Mouse (Mus musculus) midbrain, embryonic 13.5 days (tissue): ENCODE measurements around the gene Mum1. TPM values are rescaled to one million over a fixed set of nuclear protein-coding genes. Genes with fewer than 3 reads are reported as not detected.

Experiments
- ATAC-seq: fragments of 200-750 bp; cut with Nextera tagmentation; 2 replicates; pipeline ENCODE4 v1.8.0; 2017; ENCODE audit warnings: mild to moderate bottlenecking, moderate TSS enrichment, moderate library complexity
- H3K27ac ChIP-seq: fragments of 300-500 bp; sonication (generic); 2 replicates; pipeline ENCODE4 v1.5.1; 2015; ENCODE audit warnings: inconsistent platforms, mild to moderate bottlenecking, moderate library complexity
- H3K27me3 ChIP-seq: fragments of 300-500 bp; sonication (generic); 2 replicates; pipeline ENCODE4 v1.6.1; 2015; ENCODE audit warnings: mild to moderate bottlenecking, inconsistent platforms
- H3K36me3 ChIP-seq: fragments of 300-500 bp; sonication (generic); 2 replicates; pipeline ENCODE4 v1.6.1; 2015; ENCODE audit warnings: mild to moderate bottlenecking, inconsistent platforms
- H3K4me1 ChIP-seq: fragments of 300-500 bp; sonication (generic); replicated peaks from 2 replicates; pipeline ENCODE4 v1.6.1; 2015; ENCODE audit warnings: inconsistent platforms
- H3K4me2 ChIP-seq: fragments of 300-500 bp; sonication (generic); replicated peaks from 2 replicates; pipeline ENCODE4 v1.6.1; 2015; ENCODE audit warnings: moderate library complexity, mild to moderate bottlenecking, inconsistent platforms
- H3K4me3 ChIP-seq: fragments of 300-500 bp; sonication (generic); replicated peaks from 2 replicates; pipeline ENCODE4 v1.5.1; 2015; ENCODE audit warnings: mild to moderate bottlenecking, inconsistent platforms
- H3K9ac ChIP-seq: fragments of 300-500 bp; sonication (generic); replicated peaks from 2 replicates; pipeline ENCODE4 v1.6.1; 2015; ENCODE audit warnings: mild to moderate bottlenecking, inconsistent platforms
- H3K9me3 ChIP-seq: fragments of 300-500 bp; sonication (generic); 2 replicates; pipeline ENCODE4 v1.6.1; 2016; ENCODE audit warnings: mild to moderate bottlenecking, inconsistent platforms
- WGBS: fragments of 180-500 bp; shearing (Covaris S2); methylation state at CpG from one replicate; pipeline ENCODE4 v1.1.7; 2015; 5-methylcytosine and 5-hydroxymethylcytosine counted together
- polyA plus RNA-seq: library from polyadenylated mRNA; unstranded; fragments of >200 nt; fragmentation: Nextera tagmentation; extraction: Ambion mirVana; gene quantifications from 2 replicates; pipeline ENCODE4 v1.2.1, GENCODE M21; 2015

The Mum1 gene
- polyA plus RNA-seq, 1 experiment from 2014 or later: 98.4 TPM

GRCm38 (mm10) chr10:80252493-80253274 is 26.4 kb downstream of the Mum1 start:
- no peaks in the 10 kb centered on the region for H3K9me3 ChIP-seq
- 0 out of 2 replicates have a peak overlapping the region, but pooled peaks have one; percentile 39 for H3K9ac ChIP-seq
- no peak for ATAC-seq
- 91% methylated on average over 11 of the region's 11 CpGs for WGBS
- H3K4me3 ChIP-seq: no peak overlapping the region
- H3K4me2 ChIP-seq: no peak overlapping the region
- H3K4me1 ChIP-seq: peaks cover 33% of the 10 kb centered on the region
- H3K36me3 ChIP-seq: peaks cover 44% of the 10 kb centered on the region
- H3K27ac ChIP-seq: no peak overlapping the region
- H3K27me3 ChIP-seq: no peaks in the 10 kb centered on the region

GRCm38 (mm10) chr10:80253551-80253950 is 27.3 kb downstream of the Mum1 start:
- Histone ChIP-seq H3K27me3 (no peaks in the 10 kb centered on the region), H3K36me3 (peaks cover 52% of the 10 kb centered on the region), H3K9ac (no peak overlapping the region), H3K4me3 (no peak overlapping the region), H3K9me3 (no peaks in the 10 kb centered on the region), H3K4me1 (peaks cover 27% of the 10 kb centered on the region), H3K4me2 (no peak overlapping the region), H3K27ac (no peak overlapping the region)
- no peak for ATAC-seq
- WGBS: 90% methylated on average over 6 of the region's 6 CpGs

DNA sequence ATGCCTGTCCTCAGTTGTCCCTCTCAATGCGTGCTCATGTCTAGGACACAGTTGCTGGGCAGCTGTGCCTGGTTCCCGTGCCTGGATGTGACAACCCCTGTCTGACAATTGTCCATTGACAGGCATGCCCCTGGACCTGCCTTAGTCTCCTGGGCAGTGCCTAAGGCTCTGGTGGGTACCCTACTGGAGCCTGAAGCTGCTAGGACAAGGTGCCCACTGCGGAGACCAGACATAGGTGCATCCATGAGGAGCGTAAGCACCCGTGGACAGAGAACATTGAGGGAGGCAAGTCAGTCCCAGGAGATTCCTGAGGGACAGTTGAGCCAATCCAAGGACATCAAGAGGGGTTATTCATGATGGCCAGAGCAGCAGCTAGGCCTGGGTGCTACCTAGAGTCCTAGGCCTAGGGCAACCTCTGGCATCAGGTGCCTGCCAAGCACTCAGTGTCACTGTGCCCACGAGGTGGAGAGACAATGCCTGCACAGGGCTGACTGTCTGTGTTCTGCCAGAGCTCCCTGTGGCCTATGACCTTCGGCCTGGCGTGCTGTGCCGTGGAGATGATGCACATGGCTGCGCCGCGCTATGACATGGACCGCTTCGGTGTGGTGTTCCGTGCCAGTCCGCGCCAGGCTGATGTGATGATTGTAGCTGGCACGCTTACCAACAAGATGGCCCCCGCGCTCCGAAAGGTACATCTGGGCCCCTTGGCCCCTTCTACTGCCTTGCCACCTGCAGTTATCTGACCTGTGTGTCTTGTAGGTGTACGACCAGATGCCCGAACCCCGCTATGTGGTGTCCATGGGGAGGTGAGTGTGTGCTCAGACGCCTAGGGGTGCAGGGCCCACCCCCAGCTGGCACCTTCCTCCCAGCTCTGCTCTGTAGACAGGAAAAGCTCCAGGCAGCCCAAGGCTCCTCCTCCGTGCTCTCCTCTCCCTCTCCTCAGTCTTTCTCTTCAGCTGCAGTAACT is 28.4 kb downstream of the Mum1 start:
- no peaks in the 10 kb centered on the region for H3K27me3 ChIP-seq
- no peak overlapping the region for H3K4me2 ChIP-seq
- peaks cover 61% of the 10 kb centered on the region for H3K36me3 ChIP-seq
- no peak overlapping the region for H3K4me3 ChIP-seq
- H3K9ac ChIP-seq: no peak overlapping the region
- WGBS: 94% methylated on average over 26 of the region's 26 CpGs
- ATAC-seq: no peak
- H3K27ac ChIP-seq: no peak overlapping the region
- peaks cover 37% of the 10 kb centered on the region for H3K4me1 ChIP-seq
- H3K9me3 ChIP-seq: no peaks in the 10 kb centered on the region

- no peaks in the 10 kb centered on the region for H3K27me3 ChIP-seq
- H3K9me3 ChIP-seq: no peaks in the 10 kb centered on the region
- H3K4me2 ChIP-seq: no peak overlapping the region; the same call in 1 of the 2 replicates
- peaks cover 61% of the 10 kb centered on the region for H3K36me3 ChIP-seq
- no peak overlapping the region for H3K4me3 ChIP-seq
- H3K4me1 ChIP-seq: peaks cover 36% of the 10 kb centered on the region
- H3K27ac ChIP-seq: peak overlapping the region; percentile 15; the same call in 1 of the 2 replicates
- peak overlapping the region; percentile 29 for H3K9ac ChIP-seq
- no peak for ATAC-seq
- 81% methylated on average over 5 of the region's 5 CpGs for WGBS
These were observed 29.8 kb downstream of the Mum1 start for GRCm38 (mm10) chr10:80255881-80256535.

- WGBS: 94% methylated on average over 2 of the region's 2 CpGs
- no peak overlapping the region for H3K27ac ChIP-seq
- no peaks in the 10 kb centered on the region for H3K27me3 ChIP-seq
- H3K9ac ChIP-seq: no peak overlapping the region
- H3K36me3 ChIP-seq: peaks cover 61% of the 10 kb centered on the region
- no peak overlapping the region for H3K4me2 ChIP-seq
- ATAC-seq: no peak
- H3K4me1 ChIP-seq: peaks cover 46% of the 10 kb centered on the region
- no peak overlapping the region for H3K4me3 ChIP-seq
- no peaks in the 10 kb centered on the region for H3K9me3 ChIP-seq
These were observed 31.7 kb downstream of the Mum1 start for GRCm38 (mm10) chr10:80257936-80258335.

DNA sequence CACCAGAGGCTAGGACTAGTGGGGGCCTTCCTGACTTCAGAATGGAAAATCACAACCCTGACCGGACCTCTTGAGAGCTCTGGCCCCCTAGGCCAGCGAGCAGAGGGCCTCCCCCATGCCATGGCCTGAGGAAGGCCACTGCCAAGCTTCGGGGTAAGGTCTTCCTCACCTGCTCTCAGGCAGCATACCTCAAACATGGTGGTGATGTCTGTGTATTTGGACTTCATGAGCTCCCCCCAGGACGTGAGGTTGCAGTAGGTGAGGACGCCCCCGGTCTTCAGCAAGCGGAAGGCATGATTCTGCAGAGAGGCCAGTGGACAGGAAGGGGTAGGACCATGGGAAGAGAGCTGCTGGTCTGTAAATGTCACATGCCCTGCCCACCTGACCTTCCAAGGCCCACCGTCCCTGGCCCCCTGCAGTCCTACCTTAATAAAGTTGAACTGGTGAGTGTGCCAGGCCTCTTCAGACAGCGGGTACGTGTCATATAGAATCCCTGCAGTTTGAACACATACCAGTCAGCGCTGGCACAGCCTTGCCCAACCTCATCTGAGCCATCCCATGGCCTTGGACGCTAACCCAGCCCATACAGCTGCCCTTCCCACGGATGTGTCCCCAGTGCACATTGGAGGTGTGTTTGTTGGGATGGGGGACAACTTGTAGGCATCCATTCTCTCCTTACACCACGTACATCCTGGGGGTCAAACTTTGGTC is 32.7 kb downstream of the Mum1 start:
- H3K27ac ChIP-seq: no peak overlapping the region
- peaks cover 53% of the 10 kb centered on the region for H3K36me3 ChIP-seq
- H3K9me3 ChIP-seq: no peaks in the 10 kb centered on the region
- H3K27me3 ChIP-seq: no peaks in the 10 kb centered on the region
- H3K9ac ChIP-seq: no peak overlapping the region
- H3K4me3 ChIP-seq: no peak overlapping the region
- WGBS: 89% methylated on average over 14 of the region's 14 CpGs
- H3K4me1 ChIP-seq: peaks cover 46% of the 10 kb centered on the region
- ATAC-seq: no peak
- 0 out of 2 replicates have a peak overlapping the region, but pooled peaks have one; percentile 68 for H3K4me2 ChIP-seq

- 0 out of 2 replicates have a peak overlapping the region, but pooled peaks have one; percentile 85 for H3K27ac ChIP-seq
- no peak for ATAC-seq
- H3K36me3 ChIP-seq: peaks cover 47% of the 10 kb centered on the region
- peak overlapping the region; percentile 9; the same call in 1 of the 2 replicates for H3K4me3 ChIP-seq
- H3K27me3 ChIP-seq: no peaks in the 10 kb centered on the region
- peaks cover 49% of the 10 kb centered on the region for H3K4me1 ChIP-seq
- H3K9ac ChIP-seq: peak overlapping the region; percentile 66
- no peaks in the 10 kb centered on the region for H3K9me3 ChIP-seq
- 75% methylated on average over 6 of the region's 6 CpGs for WGBS
- H3K4me2 ChIP-seq: peak overlapping the region; percentile 68
These were observed 33.2 kb downstream of the Mum1 start for GRCm38 (mm10) chr10:80259463-80259805.

DNA sequence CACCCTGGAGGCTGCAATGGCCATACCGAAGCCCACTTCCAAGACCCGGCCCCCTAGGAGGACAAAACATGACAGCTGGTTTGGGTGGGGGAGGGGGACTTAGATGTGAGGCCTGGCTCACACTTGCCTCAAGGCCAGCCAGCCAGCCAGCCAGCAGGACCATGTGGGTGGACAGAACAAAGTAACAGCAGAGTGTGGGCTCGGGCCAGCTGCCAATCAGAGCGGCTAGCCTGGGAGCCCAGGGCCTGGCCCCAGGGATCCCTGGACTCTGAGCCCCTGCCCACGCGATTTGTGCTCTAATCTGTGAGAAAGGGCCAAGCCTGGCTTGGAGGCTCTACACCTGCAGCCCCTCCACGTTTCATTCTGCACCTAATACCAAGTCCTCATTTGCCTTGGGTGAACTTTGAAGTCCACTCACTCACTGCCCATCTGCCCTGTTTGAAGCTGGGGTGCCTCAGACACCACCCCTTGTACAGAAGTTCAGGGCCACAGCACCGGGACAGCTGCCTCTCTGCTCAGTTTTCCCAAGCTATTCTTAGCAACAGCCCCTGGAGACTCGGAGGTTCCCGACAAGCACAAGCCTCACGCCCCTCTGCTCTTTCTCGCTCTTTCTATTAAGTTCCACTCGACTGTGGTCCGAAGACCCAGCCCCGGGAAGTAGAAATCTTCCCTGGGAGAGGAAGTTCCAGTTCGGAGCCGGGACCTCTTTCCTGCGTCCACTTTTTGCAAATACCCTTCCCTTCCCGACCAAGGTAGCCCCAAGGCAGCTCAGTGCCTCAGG is 33.8 kb downstream of the Mum1 start:
- Histone ChIP-seq H3K36me3 (peaks cover 41% of the 10 kb centered on the region), H3K9me3 (no peaks in the 10 kb centered on the region), H3K9ac (peak overlapping the region; percentile 66), H3K27ac (peak overlapping the region; percentile 85), H3K4me3 (peak overlapping the region; percentile 41), H3K27me3 (no peaks in the 10 kb centered on the region), H3K4me2 (peak overlapping the region; percentile 68), H3K4me1 (peaks cover 49% of the 10 kb centered on the region)
- WGBS: 6% methylated on average over 19 of the region's 19 CpGs
- ATAC-seq: no peak

DNA sequence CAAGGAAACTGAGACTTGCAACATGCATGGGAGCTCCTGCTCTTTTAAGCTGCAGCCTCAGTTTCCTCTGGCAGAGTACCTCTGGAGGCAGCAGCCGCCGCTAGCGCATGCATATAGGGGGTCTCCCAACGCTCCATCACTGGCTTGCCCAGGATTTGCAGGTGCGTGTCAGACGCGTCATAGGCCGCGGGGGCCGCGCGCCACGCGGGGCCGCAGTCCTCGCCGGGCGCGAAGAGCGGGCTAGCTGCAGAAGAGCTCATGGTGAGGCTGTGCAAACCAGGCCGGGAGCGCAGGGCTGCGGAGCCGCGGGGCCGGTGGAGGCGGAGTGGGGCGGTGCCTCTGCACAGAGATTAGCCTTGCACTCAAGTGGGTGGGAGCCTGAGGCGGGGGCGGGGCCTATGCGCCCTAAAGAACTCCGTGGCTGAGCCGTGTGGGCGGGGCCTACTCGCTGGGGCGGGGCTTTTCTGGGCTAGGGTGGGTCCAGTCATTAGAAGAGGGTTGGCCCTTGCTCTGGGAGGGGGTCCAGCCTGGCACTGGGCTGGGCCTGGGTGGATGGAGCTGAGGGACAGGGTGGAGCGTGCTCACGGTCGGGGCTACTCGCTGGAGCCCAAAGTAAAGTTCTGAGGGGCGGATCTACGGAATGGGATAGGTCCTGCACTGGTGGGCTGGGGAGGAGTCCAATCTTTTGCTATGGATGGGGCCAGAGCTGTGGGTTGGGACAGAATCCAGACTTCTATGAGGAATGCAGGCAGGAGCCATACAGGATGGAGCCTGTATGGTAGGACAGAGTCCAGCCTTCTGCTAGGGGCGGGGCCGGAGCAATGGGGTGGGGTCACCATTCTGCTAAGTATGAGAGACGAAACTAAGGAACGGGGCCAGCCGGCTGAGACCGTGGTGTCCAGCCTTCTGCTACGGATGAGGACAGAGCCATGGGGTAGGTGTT is 34.7 kb downstream of the Mum1 start, which contains the start of the genes Gamt and Dazap1:
Gene Gamt, minus strand, starts transcription at position 371 of the 943 bp plus-strand sequence.
Gene Dazap1, plus strand, starts transcription at position 845 of the 943 bp plus-strand sequence.
- H3K27me3 ChIP-seq: no peaks in the 10 kb centered on the region
- under 1% methylated on average over 48 of the region's 49 CpGs for WGBS
- no peaks in the 10 kb centered on the region for H3K9me3 ChIP-seq

DNA sequence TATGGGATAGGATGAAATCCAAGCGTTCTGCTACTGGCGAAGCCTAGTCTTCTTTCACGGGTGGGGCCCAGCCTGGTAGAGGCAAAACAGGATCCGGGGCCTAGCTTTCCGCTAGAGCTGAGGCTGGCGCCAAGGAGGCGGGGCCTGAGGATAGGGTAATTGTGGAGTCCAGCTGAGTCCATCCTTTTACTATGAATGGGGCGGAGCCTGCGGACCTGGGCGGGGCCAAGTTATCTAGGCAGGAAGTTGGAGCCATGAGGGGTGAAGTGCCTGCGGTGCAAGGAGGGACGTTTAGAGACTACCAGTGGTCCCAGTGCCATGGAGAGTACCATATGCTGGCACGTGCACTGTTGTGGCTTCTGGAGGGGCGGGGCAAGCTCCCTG is 35.3 kb downstream of the Mum1 start:
- peak; percentile 28 for ATAC-seq
- peaks cover 52% of the 10 kb centered on the region for H3K4me1 ChIP-seq
- H3K27ac ChIP-seq: peak overlapping the region; percentile 85
- H3K9ac ChIP-seq: peak overlapping the region; percentile 66
- H3K36me3 ChIP-seq: peaks cover 26% of the 10 kb centered on the region
- H3K27me3 ChIP-seq: no peaks in the 10 kb centered on the region
- H3K4me2 ChIP-seq: peak overlapping the region; percentile 68
- WGBS: 0% methylated on average over 14 of the region's 14 CpGs
- peak overlapping the region; percentile 41 for H3K4me3 ChIP-seq
- no peaks in the 10 kb centered on the region for H3K9me3 ChIP-seq

More for the DNA sequence above, 34.7 kb downstream of the Mum1 start, which contains the start of the genes Gamt and Dazap1:
- Histone ChIP-seq H3K36me3 (peaks cover 33% of the 10 kb centered on the region), H3K9ac (peak within 1 kb of the TSS; percentile 66), H3K4me2 (peak within 1 kb of the TSS; percentile 68), H3K4me3 (peak within 1 kb of the TSS; percentile 41), H3K27ac (peak within 1 kb of the TSS; percentile 85), H3K4me1 (peaks cover 52% of the 10 kb centered on the region)
- peak; percentile 80 for ATAC-seq
